Mouse (Mus musculus) CH12.LX (cell line): ENCODE measurements around the gene Nedd8.

Experiments used
- CTCF ChIP-seq, 2 experiments: IDR thresholded peaks in 1 of 2; conservative IDR thresholded peaks in 1 of 2; 2 replicates each; pipeline ENCODE4 v1.5.1; 2011 to 2012; ENCODE audit warnings: low read depth in 2 of 2, low read length in 2 of 2, improper control_type of control experiment in 1 of 2, inconsistent platforms in 1 of 2, mild to moderate bottlenecking in 1 of 2, moderate library complexity in 1 of 2
- E2F4 ChIP-seq: IDR thresholded peaks from 2 replicates; pipeline ENCODE4 v1.6.1; 2011; ENCODE audit warnings: low read depth, low read length, improper control_type of control experiment; ENCODE audit not compliant: insufficient replicate concordance
- SMC3 ChIP-seq: IDR thresholded peaks from 2 replicates; pipeline ENCODE4 v1.6.1; 2011; ENCODE audit warnings: low read depth, low read length, improper control_type of control experiment
- UBTF ChIP-seq: IDR thresholded peaks from 2 replicates; pipeline ENCODE4 v1.6.1; 2012; ENCODE audit warnings: low read depth, mild to moderate bottlenecking, inconsistent platforms, low read length, improper control_type of control experiment, moderate library complexity

DNA sequence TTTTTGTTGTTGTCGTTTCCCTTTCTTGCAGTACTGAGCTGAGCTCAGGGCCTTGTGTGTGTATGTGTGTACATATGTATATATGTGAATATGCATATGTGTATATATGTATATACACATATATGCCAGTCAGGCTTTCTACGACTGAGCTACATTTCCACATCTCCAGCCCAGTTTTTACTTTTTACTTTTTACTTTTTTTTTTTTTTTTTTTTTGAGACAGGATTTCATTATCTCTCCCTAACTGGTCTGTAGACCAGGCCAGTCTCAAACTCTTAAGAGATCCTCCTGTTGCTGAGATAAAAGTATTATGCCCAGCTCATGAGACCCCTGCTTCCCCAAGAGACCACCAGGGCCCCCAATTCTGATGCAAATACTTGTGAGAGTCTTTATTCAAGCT lies 55.1 kb downstream of the Nedd8 start:
- TF ChIP-seq SMC3: no peak
- TF ChIP-seq CTCF (conservative IDR thresholded peaks at IDR 0.05 in 1 of 2, IDR thresholded peaks at IDR 0.05 in 1 of 2; ENCODE audit: low read depth in 2 of 2, low read length in 2 of 2): no peak
- no peak for TF ChIP-seq E2F4
- TF ChIP-seq UBTF: no peak
